Mouse (Mus musculus) liver, embryonic 12.5 days (tissue): Measurements from ENCODE around the gene Snrpb. TPM values are rescaled to one million over a fixed set of nuclear protein-coding genes. Genes with fewer than 3 reads are reported as not detected.

Source experiments
- ATAC-seq: fragments of 200-750 bp; cut with Nextera tagmentation; 2 replicates; pipeline ENCODE4 v1.8.0; 2017; ENCODE audit warnings: moderate number of reproducible peaks, mild to moderate bottlenecking, moderate library complexity
- H3K27ac ChIP-seq: fragments of 300-500 bp; sonication (generic); 2 replicates; pipeline ENCODE4 v1.5.1; 2016; ENCODE audit warnings: mild to moderate bottlenecking
- H3K27me3 ChIP-seq: fragments of 300-500 bp; sonication (generic); replicated peaks from 2 replicates; pipeline ENCODE4 v1.6.1; 2016; ENCODE audit warnings: mild to moderate bottlenecking, moderate library complexity
- H3K36me3 ChIP-seq: fragments of 300-500 bp; sonication (generic); 2 replicates; pipeline ENCODE4 v1.6.1; 2016; ENCODE audit warnings: mild to moderate bottlenecking, moderate library complexity
- H3K4me1 ChIP-seq: fragments of 300-500 bp; sonication (generic); 2 replicates; pipeline ENCODE4 v1.6.1; 2016
- H3K4me2 ChIP-seq: fragments of 300-500 bp; sonication (generic); 2 replicates; pipeline ENCODE4 v1.6.1; 2016; ENCODE audit warnings: mild to moderate bottlenecking, moderate library complexity
- H3K4me3 ChIP-seq: fragments of 300-500 bp; sonication (generic); 2 replicates; pipeline ENCODE4 v1.5.1; 2016; ENCODE audit warnings: mild to moderate bottlenecking, moderate library complexity
- H3K9ac ChIP-seq: fragments of 300-500 bp; sonication (generic); 2 replicates; pipeline ENCODE4 v1.6.1; 2016; ENCODE audit warnings: mild to moderate bottlenecking, moderate library complexity
- H3K9me3 ChIP-seq: fragments of 300-500 bp; sonication (generic); replicated peaks from 2 replicates; pipeline ENCODE4 v1.6.1; 2016; ENCODE audit warnings: mild to moderate bottlenecking, moderate library complexity
- WGBS: fragments of 180-500 bp; shearing (Covaris S2); methylation state at CpG from one replicate; pipeline ENCODE4 v1.1.7; 2016; ENCODE audit not compliant: insufficient replicate concordance; 5-methylcytosine and 5-hydroxymethylcytosine counted together
- polyA plus RNA-seq: library from polyadenylated mRNA; unstranded; fragments of >200 nt; fragmentation: Nextera tagmentation; extraction: Ambion mirVana; gene quantifications from 2 replicates; pipeline ENCODE4 v1.2.1, GENCODE M21; 2016

Snrpb gene
- polyA plus RNA-seq, 1 experiment from 2014 or later, result 453 TPM

- no peak overlapping the region for H3K4me2 ChIP-seq
- no peak overlapping the region for H3K27ac ChIP-seq
- H3K4me1 ChIP-seq, result no peaks in the 10 kb centered on the region
- H3K4me3 ChIP-seq, result no peak overlapping the region
- 57% methylated on average over 1 of the region's 1 CpGs for WGBS
- ATAC-seq, result no peak
- no peaks in the 10 kb centered on the region for H3K27me3 ChIP-seq
- H3K36me3 ChIP-seq, result no peaks in the 10 kb centered on the region
- no peaks in the 10 kb centered on the region for H3K9me3 ChIP-seq
- H3K9ac ChIP-seq, result no peak overlapping the region
These were observed 53.1 kb downstream of the Snrpb start for GRCm38 (mm10) chr2:130126073-130126472.

DNA sequence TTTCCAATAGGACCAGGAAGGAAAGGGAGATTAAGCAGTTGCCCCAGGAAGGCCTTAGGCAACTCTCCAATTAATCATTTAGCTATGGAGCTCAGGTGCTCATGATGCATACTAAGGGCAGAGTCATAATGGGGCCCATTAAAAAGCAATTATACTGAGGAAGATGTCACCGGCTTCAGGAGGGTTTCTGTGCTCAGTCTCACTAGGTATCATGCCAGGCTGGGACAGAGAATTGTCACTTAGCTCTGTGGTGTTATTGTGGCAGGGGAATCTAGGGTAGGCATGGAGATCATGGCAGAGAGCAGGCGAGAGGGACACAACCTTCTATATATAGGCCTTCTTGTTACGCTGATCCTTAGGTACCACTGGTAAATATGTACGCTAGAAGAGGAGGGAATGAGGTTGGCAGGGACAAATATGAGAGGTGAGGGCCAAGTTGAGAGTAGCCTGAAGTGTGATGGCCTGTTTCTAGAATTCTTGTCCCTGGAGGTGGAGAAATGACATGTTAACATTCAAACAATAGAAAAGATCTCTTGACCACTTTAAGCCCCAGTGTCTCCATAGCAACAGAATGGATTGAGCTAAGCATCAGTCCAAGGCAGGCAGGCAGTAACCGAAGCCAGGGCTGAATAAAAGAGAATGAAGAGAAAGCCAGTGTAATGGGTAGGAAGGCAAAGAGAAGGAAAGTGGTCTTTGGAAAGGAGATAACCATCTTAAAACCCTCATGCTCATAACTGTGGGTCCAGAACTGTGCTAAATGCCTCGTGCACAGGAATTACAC lies 53.7 kb downstream of the Snrpb start:
- no peak overlapping the region for H3K9ac ChIP-seq
- H3K27me3 ChIP-seq, result no peaks in the 10 kb centered on the region
- no peaks in the 10 kb centered on the region for H3K4me1 ChIP-seq
- ATAC-seq, result no peak
- 63% methylated on average over 6 of the region's 6 CpGs for WGBS
- H3K4me2 ChIP-seq, result no peak overlapping the region
- H3K36me3 ChIP-seq, result no peaks in the 10 kb centered on the region
- H3K4me3 ChIP-seq, result no peak overlapping the region
- H3K27ac ChIP-seq, result no peak overlapping the region
- no peaks in the 10 kb centered on the region for H3K9me3 ChIP-seq

Other genes starting within 250 kb of the Snrpb start
- gene Tgm3, start 167.1 kb downstream of the Snrpb start, polyA plus RNA-seq, result not detected in 2 replicates
- not detected in 2 replicates for gene Tgm6, start 67.0 kb downstream of the Snrpb start, polyA plus RNA-seq
- gene Tmc2, start 15.8 kb upstream of the Snrpb start, polyA plus RNA-seq, result 0.04 TPM in 1 of 2 replicates, not detected in the other
- gene Nop56, start 95.0 kb upstream of the Snrpb start, polyA plus RNA-seq, result 377 and 389 TPM in 2 replicates
- 123 and 127 TPM in 2 replicates for gene Idh3b, start 105.1 kb upstream of the Snrpb start, polyA plus RNA-seq
- gene Ebf4, start 115.8 kb upstream of the Snrpb start, polyA plus RNA-seq, result 0.41 and 0.61 TPM in 2 replicates
- 11.0 TPM in 2 replicates for gene Cpxm1, start 218.2 kb upstream of the Snrpb start, polyA plus RNA-seq
- not detected in 2 replicates for gene Gm28372, start 225.8 kb upstream of the Snrpb start, polyA plus RNA-seq
- not detected in 2 replicates for gene 1700020A23Rik, start 225.9 kb upstream of the Snrpb start, polyA plus RNA-seq
- gene Tmem239, start 227.1 kb upstream of the Snrpb start, polyA plus RNA-seq, result not detected in 2 replicates
- gene Vps16, start 244.9 kb upstream of the Snrpb start, polyA plus RNA-seq, result 54.9 and 64.5 TPM in 2 replicates
- gene Pced1a, start 245.3 kb upstream of the Snrpb start, polyA plus RNA-seq, result 5.2 and 5.7 TPM in 2 replicates